Mouse (Mus musculus) embryonic fibroblast, embryonic 13.5 days (primary cell): ENCODE measurements around the gene Acot3.

Experiments used
- CTCF ChIP-seq: IDR thresholded peaks from 2 replicates; pipeline ENCODE4 v1.5.1; 2011; ENCODE audit warnings: mild to moderate bottlenecking, control low read depth, low read length, moderate library complexity, borderline replicate concordance; ENCODE audit not compliant: insufficient read depth
- POLR2A ChIP-seq: IDR thresholded peaks from 2 replicates; pipeline ENCODE4 v1.6.1; 2011; ENCODE audit warnings: low read depth, mild to moderate bottlenecking, control low read depth, low read length, moderate library complexity

DNA sequence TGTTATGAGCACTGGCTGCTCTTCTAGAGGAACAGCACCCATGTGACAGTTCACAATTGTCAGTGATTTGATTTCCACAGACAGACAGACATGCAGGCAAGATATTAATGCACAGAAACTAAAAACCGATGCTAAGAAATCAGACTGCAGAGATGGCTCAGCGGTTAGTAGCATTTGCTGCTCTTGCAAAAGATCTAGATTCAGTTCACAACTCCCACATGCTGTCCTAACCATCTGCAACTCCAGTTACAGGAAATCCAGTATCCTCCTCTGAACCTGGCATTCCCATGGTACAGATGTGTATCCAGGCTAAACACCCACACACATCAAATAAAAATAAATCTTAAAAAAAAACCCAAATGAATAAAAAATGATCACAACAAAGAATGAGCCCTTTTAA, 19.8 kb downstream of the Acot3 start:
- TF ChIP-seq CTCF = no peak
- TF ChIP-seq POLR2A = no peak
